Mouse (Mus musculus) MEL (cell line): Measurements from ENCODE around the gene Sema6d. TPM values are rescaled to one million over a fixed set of nuclear protein-coding genes. Genes with fewer than 3 reads are reported as not detected.

Experiments used
- DNase-seq: peaks from one replicate; pipeline ENCODE4 v3.0.0; 2011; ENCODE audit warnings: low read depth, low spot score
- H3K27ac ChIP-seq: 2 replicates; pipeline ENCODE4 v1.5.1; 2012; ENCODE audit warnings: low read depth, mild to moderate bottlenecking, control low read depth, low read length, moderate library complexity; ENCODE audit not compliant: control insufficient read depth
- H3K27me3 ChIP-seq, 2 experiments: fragments of 150-350 bp in 1 of 2; sonication (generic) in 1 of 2; 2 replicates each; pipeline ENCODE4 v1.6.1; 2012; ENCODE audit warnings: low read length in 2 of 2, mild to moderate bottlenecking in 2 of 2, improper control_type of control experiment in 1 of 2, moderate library complexity in 1 of 2; ENCODE audit not compliant: insufficient read depth in 2 of 2, control insufficient read depth in 1 of 2
- H3K36me3 ChIP-seq, 2 experiments: 2 replicates each; pipeline ENCODE4 v1.6.1; 2012 to 2014; ENCODE audit warnings: low read length in 2 of 2, improper control_type of control experiment in 1 of 2, inconsistent platforms in 1 of 2, mild to moderate bottlenecking in 1 of 2; ENCODE audit not compliant: insufficient read depth in 2 of 2, control insufficient read depth in 1 of 2
- H3K4me1 ChIP-seq, 2 experiments: fragments of 150-350 bp in 1 of 2; sonication (generic) in 1 of 2; 2 replicates each; pipeline ENCODE4 v1.6.1; 2012; ENCODE audit warnings: low read length in 2 of 2, improper control_type of control experiment in 1 of 2, mild to moderate bottlenecking in 1 of 2; ENCODE audit not compliant: insufficient read depth in 2 of 2, control insufficient read depth in 1 of 2
- H3K4me3 ChIP-seq, 2 experiments: fragments of 150-350 bp in 1 of 2; sonication (generic) in 1 of 2; 2 replicates each; pipeline ENCODE4 v1.5.1; 2012; ENCODE audit warnings: low read depth in 2 of 2, low read length in 2 of 2, mild to moderate bottlenecking in 2 of 2, moderate library complexity in 2 of 2, control low read depth in 1 of 2, improper control_type of control experiment in 1 of 2; ENCODE audit not compliant: control insufficient read depth in 1 of 2, insufficient read depth in 1 of 2
- H3K79me2 ChIP-seq: 2 replicates; pipeline ENCODE4 v1.6.1; 2012; ENCODE audit warnings: mild to moderate bottlenecking, low read length, moderate library complexity; ENCODE audit not compliant: control insufficient read depth, poor library complexity, insufficient read depth
- H3K9ac ChIP-seq: 2 replicates; pipeline ENCODE4 v1.6.1; 2012; ENCODE audit warnings: low read depth, mild to moderate bottlenecking, control low read depth, low read length, moderate library complexity; ENCODE audit not compliant: control insufficient read depth, poor library complexity, severe bottlenecking
- H3K9me3 ChIP-seq: fragments of 150-350 bp; sonication (generic); replicated peaks from 2 replicates; pipeline ENCODE4 v1.6.1; 2012; ENCODE audit warnings: mild to moderate bottlenecking, low read length, improper control_type of control experiment, moderate library complexity; ENCODE audit not compliant: insufficient read depth
- BHLHE40 ChIP-seq: IDR thresholded peaks from 2 replicates; pipeline ENCODE4 v1.6.1; 2012; ENCODE audit warnings: low read depth, mild to moderate bottlenecking, inconsistent platforms, low read length, improper control_type of control experiment, borderline replicate concordance
- CHD2 ChIP-seq: IDR thresholded peaks from 2 replicates; pipeline ENCODE4 v1.6.1; 2011; ENCODE audit warnings: low read length, improper control_type of control experiment
- EP300 ChIP-seq, 2 experiments: IDR thresholded peaks; 2 replicates each; pipeline ENCODE4 v1.6.1; 2011; ENCODE audit warnings: improper control_type of control experiment in 2 of 2, low read length in 2 of 2, low read depth in 1 of 2, mild to moderate bottlenecking in 1 of 2
- GATA1 ChIP-seq: IDR thresholded peaks from 2 replicates; pipeline ENCODE4 v1.6.1; 2011; ENCODE audit warnings: low read depth, low read length, improper control_type of control experiment
- HCFC1 ChIP-seq: IDR thresholded peaks from 2 replicates; pipeline ENCODE4 v1.6.1; 2012; ENCODE audit warnings: low read depth, mild to moderate bottlenecking, inconsistent platforms, low read length, improper control_type of control experiment, moderate library complexity
- KAT2A ChIP-seq: conservative IDR thresholded peaks from 2 replicates; pipeline ENCODE4 v1.6.1; 2012; ENCODE audit warnings: low read depth, low read length, improper control_type of control experiment, inconsistent platforms
- MAFK ChIP-seq: IDR thresholded peaks from 2 replicates; pipeline ENCODE4 v1.6.1; 2011; ENCODE audit warnings: low read depth, mild to moderate bottlenecking, low read length, improper control_type of control experiment, borderline replicate concordance
- MXI1 ChIP-seq: IDR thresholded peaks from 2 replicates; pipeline ENCODE4 v1.6.1; 2011; ENCODE audit warnings: mild to moderate bottlenecking, low read depth, low read length, improper control_type of control experiment
- MYB ChIP-seq: IDR thresholded peaks from 2 replicates; pipeline ENCODE4 v1.6.1; 2011; ENCODE audit warnings: mild to moderate bottlenecking, low read depth, low read length, improper control_type of control experiment
- NELFE ChIP-seq: IDR thresholded peaks from 2 replicates; pipeline ENCODE4 v1.6.1; 2011; ENCODE audit warnings: low read depth, low read length, improper control_type of control experiment
- POLR2AphosphoS2 ChIP-seq: IDR thresholded peaks from 2 replicates; pipeline ENCODE4 v1.6.1; 2011; ENCODE audit warnings: low read length, improper control_type of control experiment
- POLR2AphosphoS5 ChIP-seq: IDR thresholded peaks from 2 replicates; pipeline ENCODE4 v1.6.1; 2012; ENCODE audit warnings: low read depth, borderline replicate concordance, mild to moderate bottlenecking, inconsistent platforms, low read length, moderate library complexity, mixed read lengths
- RAD21 ChIP-seq: IDR thresholded peaks from 2 replicates; pipeline ENCODE4 v1.6.1; 2011; ENCODE audit warnings: mild to moderate bottlenecking, low read depth, low read length, improper control_type of control experiment
- SIN3A ChIP-seq: IDR thresholded peaks from 2 replicates; pipeline ENCODE4 v1.6.1; 2012; ENCODE audit warnings: low read length, improper control_type of control experiment, inconsistent platforms
- SMC3 ChIP-seq: IDR thresholded peaks from 2 replicates; pipeline ENCODE4 v1.6.1; 2011; ENCODE audit warnings: low read depth, low read length, improper control_type of control experiment
- TAL1 ChIP-seq: IDR thresholded peaks from 2 replicates; pipeline ENCODE4 v1.6.1; 2012; ENCODE audit warnings: mild to moderate bottlenecking, inconsistent platforms, low read length, moderate library complexity, mixed read lengths
- TCF12 ChIP-seq: IDR thresholded peaks from 2 replicates; pipeline ENCODE4 v1.6.1; 2014; ENCODE audit warnings: low read depth, mild to moderate bottlenecking, inconsistent platforms, low read length, improper control_type of control experiment, moderate library complexity
- UBTF ChIP-seq: IDR thresholded peaks from 2 replicates; pipeline ENCODE4 v1.6.1; 2012; ENCODE audit warnings: low read depth, mild to moderate bottlenecking, inconsistent platforms, low read length, improper control_type of control experiment, moderate library complexity, borderline replicate concordance; ENCODE audit not compliant: insufficient read depth
- ZNF384 ChIP-seq: IDR thresholded peaks from 2 replicates; pipeline ENCODE4 v1.6.1; 2012; ENCODE audit warnings: low read depth, mild to moderate bottlenecking, inconsistent platforms, low read length, improper control_type of control experiment
- polyA plus RNA-seq, 2 experiments: library from polyadenylated mRNA; stranded (reverse) in 1 of 2; unstranded in 1 of 2; fragments of >175 nt in 1 of 2; fragments of >200 nt in 1 of 2; gene quantifications; 2 replicates each; pipeline versions ENCODE4 v1.2.1 to v1.2.4; 2012; ENCODE audit warnings: low replicate concordance in 2 of 2, low read depth in 1 of 2; ENCODE audit not compliant: insufficient read length in 2 of 2, insufficient read depth in 1 of 2, missing spikeins in 1 of 2
- total RNA-seq: library from RNA; depleted of rRNA; stranded (reverse); fragments of 300-350 nt; gene quantifications from 2 replicates; pipeline ENCODE4 v1.2.3, GENCODE M21; 2012

Sema6d gene
- total and polyA plus RNA-seq, 3 experiments, result not detected

DNA sequence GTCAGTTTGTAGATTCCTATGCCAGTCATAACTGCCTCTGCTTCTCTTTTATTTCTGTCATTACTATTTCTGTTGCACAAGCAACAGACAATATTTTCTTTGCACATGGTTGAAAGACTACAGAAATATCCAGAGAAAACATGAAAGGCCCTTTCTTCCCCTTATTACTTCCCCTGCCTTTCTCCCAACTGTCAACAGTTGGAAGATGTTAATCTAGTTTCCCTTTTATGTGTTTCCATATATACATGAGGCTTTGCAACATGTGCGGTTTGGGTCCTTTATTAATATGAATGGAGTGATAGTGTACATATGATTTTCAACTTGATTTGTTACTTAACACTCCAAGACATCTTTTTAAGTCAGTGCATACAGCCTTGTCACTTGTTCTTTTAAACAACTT lies 296.0 kb downstream of the Sema6d start:
- H3K9ac ChIP-seq, result no peak overlapping the region
- no peak overlapping the region for H3K27ac ChIP-seq
- no peaks in the 10 kb centered on the region for H3K36me3 ChIP-seq
- no peaks in the 10 kb centered on the region for H3K79me2 ChIP-seq
- H3K27me3 ChIP-seq, result no peaks in the 10 kb centered on the region
- no peaks in the 10 kb centered on the region for H3K9me3 ChIP-seq
- H3K4me1 ChIP-seq, result no peaks in the 10 kb centered on the region
- H3K4me3 ChIP-seq, result no peak overlapping the region
- DNase-seq, result no peak
- TF ChIP-seq MYB (no peak), MAFK (no peak), POLR2AphosphoS2 (no peak), KAT2A (no peak), CHD2 (no peak), BHLHE40 (no peak), NELFE (no peak), EP300 (IDR thresholded peaks at IDR 0.05; ENCODE audit: low read depth in 1 of 2, low read length in 2 of 2) (no peak), SIN3A (no peak)

DNA sequence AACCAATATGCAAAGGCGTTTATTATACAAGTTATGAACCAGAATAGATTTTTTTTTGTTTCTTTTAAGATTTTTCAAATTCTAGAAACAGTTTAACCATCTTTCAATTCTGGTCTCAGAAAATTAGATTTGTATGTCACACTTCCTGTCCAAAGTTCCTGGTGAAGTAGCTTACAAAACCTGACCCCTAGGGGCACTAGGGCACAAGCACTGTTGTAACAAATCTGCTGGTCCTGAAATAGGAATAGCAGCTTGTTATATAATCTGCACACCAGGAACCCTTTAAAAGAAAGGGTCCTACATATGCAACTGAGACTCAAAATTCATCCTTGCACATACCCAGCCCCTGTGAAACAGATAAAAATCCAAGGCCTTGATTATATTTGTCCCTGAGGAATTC lies 298.5 kb downstream of the Sema6d start:
- Histone ChIP-seq H3K4me1 (no peaks in the 10 kb centered on the region), H3K9me3 (no peaks in the 10 kb centered on the region), H3K27me3 (no peaks in the 10 kb centered on the region), H3K4me3 (no peak overlapping the region), H3K9ac (no peak overlapping the region), H3K27ac (no peak overlapping the region), H3K36me3 (no peaks in the 10 kb centered on the region), H3K79me2 (no peaks in the 10 kb centered on the region)
- no peak for TF ChIP-seq UBTF
- no peak for TF ChIP-seq SIN3A
- TF ChIP-seq SMC3, result no peak
- TF ChIP-seq TCF12, result no peak
- no peak for TF ChIP-seq MYB
- no peak for TF ChIP-seq ZNF384
- TF ChIP-seq NELFE, result no peak
- TF ChIP-seq HCFC1, result no peak
- TF ChIP-seq MXI1, result no peak
- no peak for TF ChIP-seq MAFK
- no peak for TF ChIP-seq TAL1
- no peak for TF ChIP-seq RAD21
- no peak for TF ChIP-seq POLR2AphosphoS5
- TF ChIP-seq GATA1, result no peak
- no peak for DNase-seq
